Mouse (Mus musculus): ENCODE results near the gene Alpl.

- TF ChIP-seq CTCF (conservative IDR thresholded peaks at IDR 0.05; ENCODE audit: low read length), result no peak
- no peak for TF ChIP-seq NANOG (IDR thresholded peaks at IDR 0.05; ENCODE audit: borderline replicate concordance, low read length)
- no peak for TF ChIP-seq POU5F1 (IDR thresholded peaks at IDR 0.05; ENCODE audit: borderline replicate concordance, low read length)
These were observed 35.4 kb upstream of the Alpl start for GRCm38 (mm10) chr4:137831598-137831997.

All from E14TG2a.4 (cell line).